Mouse (Mus musculus): ENCODE measurements around the gene Wasl. TPM values are rescaled to one million over a fixed set of nuclear protein-coding genes. Genes with fewer than 3 reads are reported as not detected.

The Wasl gene
- polyA plus RNA-seq, 1 experiment, result 30.6 TPM

GRCm38 (mm10) chr6:24601668-24602067, 63.1 kb downstream of the Wasl start:
- no peak for TF ChIP-seq CTCF (IDR thresholded peaks at IDR 0.05; ENCODE audit: borderline replicate concordance, extremely low read depth, insufficient read depth, insufficient read length)
- TF ChIP-seq POLR2A (IDR thresholded peaks at IDR 0.05; ENCODE audit: borderline replicate concordance, extremely low read depth, insufficient read depth, insufficient read length, poor library complexity, severe bottlenecking), result no peak
- no peak for DNase-seq (ENCODE audit: low read depth)

DNA sequence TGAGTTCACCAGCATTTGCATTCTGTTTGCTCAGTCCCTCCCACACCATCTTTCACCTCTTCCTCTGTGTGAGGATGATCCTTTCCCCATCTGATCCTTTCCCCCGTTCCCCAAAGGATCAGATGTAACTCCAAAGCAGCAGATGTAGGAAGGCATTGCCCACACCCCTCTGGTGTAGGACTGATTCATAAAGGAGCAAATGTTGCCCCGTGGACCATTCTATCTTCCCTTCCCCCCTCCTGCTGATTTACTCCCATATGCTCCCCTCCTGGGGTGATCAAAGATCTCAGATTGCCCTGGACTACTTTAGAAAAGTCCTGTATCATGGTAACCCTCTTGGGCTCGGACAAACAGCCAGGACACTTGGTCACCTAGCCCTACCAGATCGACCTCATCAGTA, 64.1 kb downstream of the Wasl start:
- no peak for TF ChIP-seq CTCF (IDR thresholded peaks at IDR 0.05; ENCODE audit: borderline replicate concordance, extremely low read depth, insufficient read depth, insufficient read length)
- TF ChIP-seq POLR2A (IDR thresholded peaks at IDR 0.05; ENCODE audit: borderline replicate concordance, extremely low read depth, insufficient read depth, insufficient read length, poor library complexity, severe bottlenecking), result no peak
- no peak for DNase-seq (ENCODE audit: low read depth)

DNA sequence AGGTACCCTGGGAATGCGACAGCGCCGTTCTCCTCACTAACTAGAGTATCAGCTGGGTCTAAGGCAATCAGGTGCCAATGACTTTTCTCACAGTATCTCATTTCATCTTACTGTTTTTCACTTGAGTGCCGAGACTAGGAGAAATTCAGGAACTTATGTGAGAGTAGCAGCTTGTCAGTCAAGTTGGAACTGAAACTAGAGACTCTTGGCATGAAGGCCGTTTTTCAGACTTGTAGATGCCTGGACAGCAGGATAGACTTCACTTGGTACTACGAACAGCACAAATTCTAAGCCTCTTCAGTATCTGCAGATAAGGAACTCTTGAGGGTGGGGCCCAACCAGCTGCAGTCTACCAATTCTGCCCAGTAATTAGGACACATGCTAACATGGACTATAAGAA, 64.7 kb downstream of the Wasl start:
- TF ChIP-seq POLR2A (IDR thresholded peaks at IDR 0.05; ENCODE audit: borderline replicate concordance, extremely low read depth, insufficient read depth, insufficient read length, poor library complexity, severe bottlenecking) (no peak), CTCF (IDR thresholded peaks at IDR 0.05; ENCODE audit: borderline replicate concordance, extremely low read depth, insufficient read depth, insufficient read length) (no peak)

GRCm38 (mm10) chr6:24599639-24600038, 65.2 kb downstream of the Wasl start:
- no peak for DNase-seq (ENCODE audit: low read depth)
- TF ChIP-seq POLR2A (IDR thresholded peaks at IDR 0.05; ENCODE audit: borderline replicate concordance, extremely low read depth, insufficient read depth, insufficient read length, poor library complexity, severe bottlenecking) (no peak), CTCF (IDR thresholded peaks at IDR 0.05; ENCODE audit: borderline replicate concordance, extremely low read depth, insufficient read depth, insufficient read length) (no peak)

More for the DNA sequence above, 64.7 kb downstream of the Wasl start:
- DNase-seq (ENCODE audit: low read depth), result no peak

DNA sequence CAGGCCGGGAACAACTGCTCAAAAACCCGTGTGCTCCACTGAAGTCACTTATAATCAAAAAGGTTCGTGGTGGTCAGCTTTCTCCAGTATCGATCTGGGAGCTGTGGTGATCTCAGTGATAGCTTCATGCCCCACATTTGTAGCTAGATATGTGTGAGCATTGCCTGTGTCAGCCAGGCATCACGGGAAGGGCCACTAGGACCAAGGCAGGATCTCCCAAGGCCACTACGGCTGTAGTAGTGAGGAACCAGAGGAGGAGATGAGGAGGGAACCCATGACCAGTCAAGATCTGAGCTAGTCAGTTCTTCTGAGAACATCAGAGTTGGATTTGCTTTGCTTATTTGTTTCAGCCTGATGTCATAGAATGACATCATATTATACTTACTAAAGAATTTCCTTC, 65.6 kb downstream of the Wasl start:
- TF ChIP-seq CTCF (IDR thresholded peaks at IDR 0.05; ENCODE audit: borderline replicate concordance, extremely low read depth, insufficient read depth, insufficient read length), result no peak
- no peak for TF ChIP-seq POLR2A (IDR thresholded peaks at IDR 0.05; ENCODE audit: borderline replicate concordance, extremely low read depth, insufficient read depth, insufficient read length, poor library complexity, severe bottlenecking)
- no peak for DNase-seq (ENCODE audit: low read depth)

- TF ChIP-seq CTCF (IDR thresholded peaks at IDR 0.05; ENCODE audit: borderline replicate concordance, extremely low read depth, insufficient read depth, insufficient read length) (no peak), POLR2A (IDR thresholded peaks at IDR 0.05; ENCODE audit: borderline replicate concordance, extremely low read depth, insufficient read depth, insufficient read length, poor library complexity, severe bottlenecking) (no peak)
- no peak for DNase-seq (ENCODE audit: low read depth)
Observed at GRCm38 (mm10) chr6:24597500-24597899, 67.3 kb downstream of the Wasl start, which contains the start of gene Lmod2. Gene Lmod2 (plus strand): TSS chr6:24597762.

DNA sequence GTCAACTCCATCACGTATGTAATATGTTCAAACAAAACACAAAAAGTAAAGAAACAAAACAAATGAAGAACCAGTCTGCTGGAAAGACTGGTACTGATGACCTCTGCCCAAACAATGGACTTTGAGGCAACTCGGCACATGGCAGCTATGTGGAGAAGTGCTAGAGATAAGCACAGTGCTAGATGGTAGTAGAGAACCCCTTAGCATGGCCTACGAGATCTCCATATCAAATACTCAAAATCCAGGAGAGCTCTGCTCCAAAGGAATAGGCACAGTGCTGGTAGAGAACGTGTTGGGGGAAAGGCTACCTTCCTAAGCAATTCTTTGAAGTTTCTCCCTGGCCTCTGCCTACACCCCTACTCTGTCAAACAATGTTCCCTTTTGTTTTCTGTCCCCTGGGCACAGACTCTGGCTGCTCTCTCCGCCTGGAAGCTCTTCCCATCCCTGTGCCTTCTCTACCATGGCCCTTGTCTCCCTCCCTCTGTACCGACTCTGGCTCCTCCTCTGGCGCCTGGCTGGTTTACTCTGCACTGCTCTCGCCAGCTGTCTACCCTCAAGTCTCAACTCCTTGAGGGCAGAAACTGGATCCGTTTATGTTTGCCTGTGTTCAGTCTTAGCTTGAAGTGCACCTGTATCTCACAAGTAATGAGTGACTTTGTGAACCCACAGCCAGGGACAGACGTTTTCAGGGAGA, 73.1 kb downstream of the Wasl start:
- DNase-seq (ENCODE audit: low read depth), result no peak
- TF ChIP-seq CTCF (IDR thresholded peaks at IDR 0.05; ENCODE audit: borderline replicate concordance, extremely low read depth, insufficient read depth, insufficient read length), result no peak
- TF ChIP-seq POLR2A (IDR thresholded peaks at IDR 0.05; ENCODE audit: borderline replicate concordance, extremely low read depth, insufficient read depth, insufficient read length, poor library complexity, severe bottlenecking), result no peak

- DNase-seq (ENCODE audit: low read depth), result no peak
- TF ChIP-seq POLR2A (IDR thresholded peaks at IDR 0.05; ENCODE audit: borderline replicate concordance, extremely low read depth, insufficient read depth, insufficient read length, poor library complexity, severe bottlenecking) (no peak), CTCF (IDR thresholded peaks at IDR 0.05; ENCODE audit: borderline replicate concordance, extremely low read depth, insufficient read depth, insufficient read length) (no peak)
Observed at GRCm38 (mm10) chr6:24590282-24590681, 74.5 kb downstream of the Wasl start.

GRCm38 (mm10) chr6:24586885-24587284, 77.9 kb downstream of the Wasl start:
- peak; percentile 22 for DNase-seq (ENCODE audit: low read depth)

DNA sequence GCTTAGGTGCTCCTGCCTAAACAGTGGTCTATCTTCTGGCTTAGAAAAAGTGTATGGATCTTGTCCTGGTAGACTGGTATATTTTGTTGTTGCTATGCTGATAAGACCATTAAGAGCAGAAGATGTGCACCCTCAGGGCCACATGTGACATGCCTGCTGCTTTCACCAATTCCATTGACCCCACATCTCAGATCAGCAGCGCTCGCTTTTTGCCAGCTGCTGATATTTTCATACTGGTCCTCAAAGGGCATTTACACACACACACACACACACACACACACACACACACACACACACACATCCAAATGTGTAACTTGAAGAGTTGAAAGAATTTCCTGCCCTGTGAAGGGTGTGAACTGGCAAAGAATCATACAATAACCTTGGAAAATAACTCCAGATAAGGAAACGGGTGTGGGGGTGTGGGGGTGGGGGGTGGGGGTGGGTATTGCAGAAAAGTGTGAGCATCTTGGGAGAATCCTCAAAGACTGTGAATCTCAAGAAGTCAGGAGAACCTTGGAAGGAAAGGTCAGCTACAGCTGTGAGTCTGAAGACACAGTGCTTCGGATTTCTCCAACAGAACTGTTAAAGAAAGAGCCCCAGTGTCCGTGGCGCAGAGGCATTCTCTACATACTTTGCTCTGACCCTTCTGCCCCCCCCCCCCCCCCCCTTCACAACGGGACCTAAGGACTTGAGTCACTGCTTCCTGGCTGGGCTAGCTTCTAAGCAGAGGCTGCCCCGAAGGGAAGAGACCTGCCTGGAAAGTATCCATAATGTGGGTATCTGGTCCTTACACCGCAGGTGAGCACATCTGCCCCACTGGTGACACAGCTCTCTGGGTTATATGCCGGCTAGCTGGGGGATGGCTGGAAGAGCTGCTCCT, 79.1 kb downstream of the Wasl start:
- TF ChIP-seq CTCF (IDR thresholded peaks at IDR 0.05; ENCODE audit: borderline replicate concordance, extremely low read depth, insufficient read depth, insufficient read length) (no peak), POLR2A (IDR thresholded peaks at IDR 0.05; ENCODE audit: borderline replicate concordance, extremely low read depth, insufficient read depth, insufficient read length, poor library complexity, severe bottlenecking) (no peak)
- DNase-seq (ENCODE audit: low read depth), result no peak

More at GRCm38 (mm10) chr6:24586885-24587284, 77.9 kb downstream of the Wasl start:
- no peak for TF ChIP-seq CTCF (IDR thresholded peaks at IDR 0.05; ENCODE audit: borderline replicate concordance, extremely low read depth, insufficient read depth, insufficient read length)
- TF ChIP-seq POLR2A (IDR thresholded peaks at IDR 0.05; ENCODE audit: borderline replicate concordance, extremely low read depth, insufficient read depth, insufficient read length, poor library complexity, severe bottlenecking), result no peak

DNA sequence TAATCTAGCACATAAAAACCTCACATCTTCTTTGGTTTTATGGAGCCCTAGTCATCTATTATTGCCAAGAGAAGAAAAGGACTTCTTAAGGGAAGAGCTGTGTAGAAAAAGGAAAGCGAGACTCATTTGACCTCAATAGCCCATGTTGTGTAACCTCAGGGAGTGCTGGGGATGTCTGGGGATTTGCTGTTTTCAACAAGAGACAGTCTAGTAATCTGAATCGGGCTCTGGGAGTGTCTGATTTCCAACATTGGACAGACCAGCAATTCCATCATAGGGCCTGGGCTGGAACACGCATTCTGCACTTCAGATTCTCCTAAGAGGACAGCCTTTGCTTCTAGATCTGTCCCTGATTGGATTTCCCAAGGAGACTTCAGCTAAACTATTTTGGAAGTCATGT, 81.4 kb downstream of the Wasl start:
- TF ChIP-seq CTCF (IDR thresholded peaks at IDR 0.05; ENCODE audit: borderline replicate concordance, extremely low read depth, insufficient read depth, insufficient read length) (no peak), POLR2A (IDR thresholded peaks at IDR 0.05; ENCODE audit: borderline replicate concordance, extremely low read depth, insufficient read depth, insufficient read length, poor library complexity, severe bottlenecking) (no peak)
- no peak for DNase-seq (ENCODE audit: low read depth)
